Mouse (Mus musculus): ENCODE results near the gene Trrap.
"Not testable (repeated sequence)": the region's sequence is repeated elsewhere in the genome, so short reads cannot be mapped to it uniquely, and the experiment has no call there.

The Trrap gene

DNA sequence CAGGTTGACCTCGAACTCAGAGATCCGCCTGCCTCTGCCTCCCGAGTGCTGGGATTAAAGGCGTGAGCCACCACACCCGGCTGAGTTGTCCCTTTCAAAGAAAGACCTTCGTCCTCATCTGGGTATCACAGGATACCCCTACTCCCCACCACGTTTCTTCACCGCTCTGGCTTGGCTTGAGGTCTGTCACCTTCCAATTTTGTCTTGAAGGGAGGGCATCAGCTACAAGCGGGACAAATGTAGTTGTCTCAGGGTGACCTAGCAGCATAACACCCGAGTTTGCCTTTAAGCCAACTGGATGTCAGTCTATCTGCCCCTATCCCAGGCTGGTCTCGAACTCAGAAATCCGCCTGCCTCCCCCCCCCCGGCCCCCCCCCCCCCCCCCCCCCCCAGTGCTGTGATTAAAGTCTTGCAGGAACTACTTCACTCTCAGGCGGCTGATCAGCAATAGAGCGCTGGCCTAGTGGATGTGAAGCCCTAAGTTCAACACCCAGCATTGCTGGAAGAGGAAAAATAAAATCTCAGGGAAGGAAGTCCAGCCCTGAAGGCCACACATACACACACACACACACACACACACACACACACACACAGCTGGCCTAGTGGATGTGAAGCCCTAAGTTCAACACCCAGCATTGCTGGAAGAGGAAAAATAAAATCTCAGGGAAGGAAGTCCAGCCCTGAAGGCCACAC is at the start of gene Trrap:
Gene Trrap, plus strand, starts transcription at position 627 of the 693 bp plus-strand sequence.
- not testable (repeated sequence) for DNase-seq

DNA sequence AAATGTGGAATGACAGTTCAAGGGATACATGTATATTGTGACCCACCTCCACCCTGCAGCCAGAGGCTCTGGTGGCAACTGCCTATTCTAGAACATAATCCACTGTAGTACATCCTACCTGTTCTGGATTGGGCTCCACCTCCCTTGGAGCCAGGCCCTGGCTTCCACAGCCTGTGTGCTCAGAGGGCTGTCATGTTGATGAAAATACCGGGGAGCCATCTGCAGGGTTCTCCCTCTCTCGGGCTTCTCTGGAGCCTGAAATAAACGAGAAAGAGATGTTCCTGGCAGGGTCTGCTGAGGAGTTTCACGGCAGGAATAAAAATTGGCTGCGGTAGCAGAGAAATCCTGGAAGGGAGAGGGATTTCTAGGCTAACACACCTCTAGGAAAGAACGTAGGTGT is 47.8 kb upstream of the Trrap start:
- DNase-seq = no peak

DNA sequence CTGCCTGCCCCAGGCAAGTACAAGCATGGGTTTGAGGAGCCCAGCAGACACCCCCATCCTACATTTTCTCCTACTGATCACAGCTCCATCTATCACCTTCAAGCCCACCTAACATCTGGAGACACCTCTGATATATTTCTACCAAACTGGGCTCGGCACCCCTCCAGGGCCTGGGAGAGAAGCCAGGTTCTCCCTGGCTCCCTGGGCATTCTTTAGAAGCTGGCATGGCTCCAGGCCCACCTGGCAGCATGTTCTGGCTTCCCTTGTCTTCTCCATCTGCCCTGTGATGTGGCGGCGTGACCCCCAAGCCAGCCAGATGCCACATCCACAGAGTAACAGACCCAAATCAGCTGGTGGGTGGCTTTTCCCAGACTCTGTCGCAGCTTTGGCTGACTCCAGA is 47.3 kb upstream of the Trrap start:
- DNase-seq = no peak

DNA sequence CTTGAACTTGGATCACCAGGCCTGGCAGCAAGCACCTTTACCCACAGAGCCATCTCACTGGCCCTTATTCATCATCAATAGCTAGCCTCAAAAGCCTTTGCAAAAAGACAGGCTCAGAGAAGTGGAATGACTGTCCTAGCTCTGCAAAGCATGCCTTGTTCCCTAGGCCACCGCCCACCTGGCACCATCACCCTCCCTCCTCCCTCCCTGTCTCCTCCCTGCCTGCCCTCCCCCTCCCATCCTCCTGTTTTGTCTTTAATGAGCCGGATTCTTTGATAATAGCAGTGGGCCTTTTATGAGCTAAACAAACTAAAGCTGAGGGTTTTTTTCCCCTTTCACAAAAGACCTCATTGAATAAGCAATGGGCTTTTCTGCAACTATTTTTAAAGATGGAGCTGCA is 42.6 kb upstream of the Trrap start:
- DNase-seq = no peak

DNA sequence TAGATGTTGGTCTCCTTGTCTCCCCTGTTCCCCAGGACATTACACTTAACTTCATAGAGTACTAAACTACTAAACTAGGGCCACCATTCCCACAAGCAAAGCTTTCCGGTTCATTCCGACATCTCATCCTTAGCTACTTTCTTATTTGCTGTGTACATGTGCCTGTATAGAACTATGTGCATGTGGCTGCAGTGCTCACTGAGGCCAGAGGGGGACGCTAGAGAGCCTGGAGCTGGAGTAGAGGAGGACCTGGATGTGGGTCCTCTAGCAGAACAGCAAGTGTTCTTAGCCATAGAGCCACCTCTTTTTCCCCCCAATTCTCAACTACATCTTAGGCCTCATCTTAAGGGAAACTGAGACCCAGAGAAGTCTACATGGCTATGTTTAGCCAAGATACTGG is 42.0 kb upstream of the Trrap start:
- no peak for DNase-seq

DNA sequence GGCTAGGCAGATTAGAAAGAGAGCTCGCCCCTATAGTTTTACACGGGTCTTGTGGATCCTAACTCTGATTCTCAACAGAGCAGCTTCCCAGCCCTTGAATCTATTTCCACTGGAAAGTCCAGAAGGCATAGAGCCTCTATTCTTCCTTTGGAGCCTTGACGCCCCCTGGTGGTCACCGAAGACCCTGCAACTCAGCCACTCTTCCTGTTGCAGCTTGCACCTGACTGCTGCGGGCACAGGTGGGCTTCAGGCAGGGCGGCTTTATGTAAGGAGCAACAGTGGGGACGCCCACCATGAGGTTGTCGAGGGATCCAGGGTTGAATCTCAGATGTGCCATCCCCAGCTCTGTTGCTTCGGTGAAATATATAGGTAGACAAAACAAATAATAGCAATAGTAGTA is 40.4 kb upstream of the Trrap start:
- peak; percentile 75 for DNase-seq

DNA sequence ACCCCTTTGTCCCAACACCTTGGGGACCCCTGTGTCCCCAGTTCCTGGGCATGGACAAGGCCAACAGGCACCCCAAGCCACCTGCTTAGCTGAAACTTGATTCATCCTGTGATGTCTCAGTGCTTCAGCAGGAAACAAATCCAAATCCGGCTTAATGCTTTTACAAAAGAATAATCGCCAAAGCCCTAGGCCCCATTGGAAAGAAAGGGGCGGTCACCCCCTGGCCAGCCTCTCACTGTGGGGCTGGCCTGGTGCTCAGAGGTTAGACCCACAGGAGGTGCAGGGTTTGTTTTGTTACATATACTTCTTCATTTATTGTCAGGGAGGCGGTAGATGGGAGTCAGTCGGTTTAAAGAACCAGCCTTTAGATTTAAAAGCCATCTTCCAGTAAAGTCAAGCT is 39.3 kb upstream of the Trrap start:
- no peak for DNase-seq

DNA sequence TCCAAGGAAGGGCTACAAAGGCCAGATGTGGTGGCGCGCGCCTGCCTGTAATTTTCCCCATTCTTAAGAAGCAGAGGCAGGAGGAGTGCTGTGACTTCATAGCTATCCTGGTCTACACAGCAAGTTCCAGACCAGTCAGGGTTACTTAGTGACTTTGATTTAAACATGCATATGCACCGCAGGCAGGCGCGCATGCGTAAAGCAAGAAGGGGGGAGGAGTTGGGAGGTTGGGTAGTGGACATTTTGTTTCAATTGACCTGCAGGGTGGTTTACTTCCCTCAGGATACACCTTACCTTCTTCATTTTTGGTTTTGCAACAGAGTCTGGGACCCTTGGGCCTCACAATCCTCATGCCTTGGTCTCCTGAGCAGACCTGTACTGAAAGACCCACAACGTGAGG is 38.3 kb upstream of the Trrap start:
- no peak for DNase-seq

DNA sequence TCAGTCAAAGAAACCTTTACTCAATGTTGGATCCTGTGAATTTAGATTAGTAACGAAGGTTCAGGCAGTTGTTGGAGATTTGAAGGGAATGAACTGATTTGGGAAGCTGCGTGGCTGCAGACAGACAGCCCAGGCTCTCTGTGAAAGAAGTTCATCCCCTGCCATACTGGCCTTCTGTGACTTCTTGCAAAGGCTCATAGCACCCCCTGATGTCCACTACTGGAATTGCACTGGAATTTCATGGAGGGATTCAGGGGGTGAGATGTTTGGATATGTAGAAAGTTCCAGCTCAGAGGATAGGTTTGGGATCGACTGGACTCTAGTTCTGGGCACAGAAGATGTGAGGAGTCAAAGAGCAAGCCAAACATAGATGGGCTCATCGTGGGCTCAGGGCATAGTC is 33.6 kb upstream of the Trrap start:
- peak; percentile 62 for DNase-seq

DNA sequence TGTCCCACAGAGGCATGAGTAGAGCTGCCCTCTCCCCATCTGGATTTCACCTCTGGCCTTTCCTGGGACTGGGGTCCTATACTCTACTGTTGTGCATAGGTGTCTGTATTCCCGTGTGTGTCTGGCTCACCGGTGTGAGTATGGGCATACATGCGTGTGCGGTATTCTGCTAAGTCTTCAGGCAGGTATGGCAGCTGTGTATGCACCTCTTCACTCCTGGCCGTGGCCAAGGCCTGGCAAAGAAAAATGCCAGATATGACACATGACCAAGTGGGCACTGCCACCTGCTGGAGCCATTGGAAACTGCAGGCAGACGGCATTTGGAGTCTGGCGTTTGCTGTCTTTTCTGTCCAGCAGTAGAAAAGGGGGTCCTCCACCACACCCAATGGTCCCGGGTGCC is 32.6 kb upstream of the Trrap start:
- DNase-seq = peak; percentile 72

DNA sequence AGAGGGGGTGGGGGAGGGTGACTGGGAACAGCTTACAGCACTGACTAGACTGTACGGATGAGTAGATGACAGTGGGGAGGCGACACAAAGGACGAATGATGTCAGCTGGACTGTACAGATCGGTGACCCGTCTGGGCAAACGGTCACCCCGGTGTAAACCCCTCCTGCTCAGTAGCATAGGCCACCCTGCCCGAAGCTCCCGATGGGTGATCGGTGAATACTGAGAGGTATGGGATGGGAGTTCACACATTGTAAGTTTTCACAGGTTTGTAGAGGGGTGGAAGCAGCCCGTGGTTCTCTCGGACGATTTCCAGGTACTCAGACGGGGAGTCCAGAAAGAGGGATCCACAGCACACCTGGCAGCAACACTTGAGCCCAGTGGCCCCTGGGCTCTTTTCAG is 30.4 kb upstream of the Trrap start:
- DNase-seq = no peak

DNA sequence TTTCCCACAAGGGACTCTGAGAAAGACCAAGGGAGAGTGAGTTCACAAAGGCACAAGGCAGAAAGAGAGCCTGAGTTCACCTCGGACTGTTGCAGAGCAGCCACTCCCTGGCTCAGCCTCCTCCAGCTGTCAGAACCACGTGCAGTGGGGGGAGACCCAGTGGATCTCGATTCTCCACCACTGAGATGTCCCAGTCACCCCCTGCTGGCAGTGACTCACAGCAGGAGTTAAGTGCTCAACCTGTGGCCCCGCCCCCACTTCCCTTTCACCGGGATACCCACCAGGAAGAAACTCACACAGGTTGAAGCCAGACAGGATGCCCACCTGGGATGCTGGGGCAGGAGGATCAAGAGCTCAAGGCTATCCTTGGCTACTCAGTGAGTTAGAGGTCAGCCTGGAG is 15.1 kb upstream of the Trrap start:
- DNase-seq = peak; percentile 8

DNA sequence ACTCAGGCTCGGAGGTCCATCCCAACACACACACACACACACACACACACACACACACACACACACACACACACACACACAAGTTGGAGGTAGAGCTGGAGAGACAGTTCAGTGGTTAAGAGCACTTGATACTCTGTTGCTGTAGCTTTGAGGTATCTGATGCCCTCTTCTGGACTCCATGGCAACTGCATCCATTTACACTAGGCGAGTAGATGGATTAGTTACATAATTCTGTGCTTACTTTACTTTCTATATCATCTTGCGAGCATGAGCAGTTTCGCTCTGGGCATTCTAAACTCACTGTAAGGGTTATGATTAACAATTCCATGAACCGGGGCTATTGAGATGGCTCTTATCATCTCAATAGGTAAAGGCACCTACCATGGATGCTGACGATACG is 14.5 kb upstream of the Trrap start:
- peak; percentile 57 for DNase-seq

DNA sequence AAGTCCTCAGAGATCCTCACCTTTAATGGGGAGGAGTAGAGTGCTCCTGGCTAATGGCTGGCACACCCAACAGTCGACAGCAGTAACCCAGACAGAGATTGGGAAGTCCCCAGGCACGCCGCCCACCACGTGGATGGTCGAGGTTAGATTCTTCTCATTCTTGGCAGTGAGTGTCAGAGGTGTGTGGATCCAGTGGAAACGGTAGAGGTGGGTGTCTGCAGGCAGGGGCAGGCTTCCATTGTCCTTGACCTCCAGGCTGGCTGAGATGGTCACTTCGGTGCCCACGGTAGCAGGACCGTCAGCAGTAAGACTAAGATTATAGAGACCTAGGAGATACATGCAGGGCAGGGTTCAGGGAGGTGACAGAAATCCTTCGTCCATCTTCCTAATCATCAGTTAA is 12.3 kb upstream of the Trrap start:
- DNase-seq = no peak

DNA sequence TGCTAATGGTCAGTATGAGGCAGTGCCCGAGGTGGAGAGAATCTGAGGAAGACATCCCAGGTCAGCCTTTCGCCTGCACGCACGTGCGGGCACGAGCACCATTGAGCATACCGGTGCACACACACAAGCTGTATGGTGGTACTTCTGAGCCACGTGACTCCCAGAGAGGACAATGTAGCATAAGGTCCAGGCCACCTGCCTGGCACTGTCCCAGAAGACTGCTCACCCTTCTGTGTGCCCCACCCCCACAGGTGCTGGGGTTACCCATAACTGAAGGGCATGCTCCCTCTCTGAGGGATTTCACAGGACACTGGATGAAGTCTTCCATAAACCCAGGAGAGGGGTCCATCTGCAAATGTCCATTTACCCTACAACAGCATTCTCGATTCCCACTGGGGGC is 10.1 kb upstream of the Trrap start:
- no peak for DNase-seq

DNA sequence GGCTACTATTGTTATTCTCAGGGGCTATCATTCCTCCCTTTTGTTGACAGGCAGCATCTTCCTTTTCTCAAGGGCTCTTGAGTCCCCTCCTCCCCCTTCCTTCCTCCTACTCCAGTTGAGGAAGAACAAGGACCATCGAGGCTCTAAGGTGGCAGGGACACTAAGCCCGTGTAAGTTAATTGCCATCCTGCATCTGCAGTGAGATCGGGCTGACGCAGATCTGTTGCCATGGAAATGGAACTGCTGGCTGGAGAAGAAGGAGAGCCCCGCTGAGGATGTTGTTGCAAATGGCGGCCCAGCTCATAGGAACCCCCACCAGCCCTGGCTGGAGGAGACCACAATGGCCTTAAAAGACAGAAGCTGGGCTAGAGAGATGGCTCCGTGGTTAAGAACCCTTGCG is 9.1 kb upstream of the Trrap start:
- no peak for DNase-seq

DNA sequence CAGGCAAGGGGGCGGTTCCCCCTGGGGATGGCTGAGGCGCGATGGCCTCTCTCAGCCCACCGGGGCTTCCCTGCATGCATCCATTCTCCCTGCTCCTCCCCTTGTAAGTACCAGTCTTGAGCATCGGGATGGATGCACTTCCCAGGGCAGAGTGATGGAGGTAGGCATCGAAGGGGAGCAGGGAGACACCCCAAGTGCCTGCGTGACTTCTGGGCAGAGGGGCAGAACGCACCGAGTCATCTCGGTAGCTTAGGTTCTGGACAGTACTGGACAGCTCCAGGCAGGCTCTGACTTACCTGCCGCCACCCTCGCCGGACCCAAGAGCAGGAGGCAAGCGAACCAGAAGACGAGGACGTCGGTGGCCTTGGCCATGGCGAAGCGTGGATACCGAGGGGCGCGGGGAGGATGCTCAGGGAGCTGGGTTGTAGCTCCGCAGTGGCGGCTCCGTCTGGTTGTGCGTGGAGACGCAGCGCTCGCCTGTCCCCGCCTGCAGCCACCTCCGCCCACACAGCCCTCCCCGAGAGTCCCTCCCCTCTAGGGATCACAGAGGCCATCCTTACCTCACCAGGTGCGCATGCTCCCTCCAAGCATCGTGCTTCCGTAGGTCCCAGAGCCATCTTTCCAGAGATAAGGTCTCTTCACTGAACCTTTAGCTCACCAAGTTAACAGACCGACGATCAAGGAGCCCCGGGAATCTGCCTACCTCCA is 6.2 kb upstream of the Trrap start, which contains the start of gene Tmem130:
Gene Tmem130, minus strand, starts transcription at position 658 of the 708 bp plus-strand sequence.
- DNase-seq = no peak

DNA sequence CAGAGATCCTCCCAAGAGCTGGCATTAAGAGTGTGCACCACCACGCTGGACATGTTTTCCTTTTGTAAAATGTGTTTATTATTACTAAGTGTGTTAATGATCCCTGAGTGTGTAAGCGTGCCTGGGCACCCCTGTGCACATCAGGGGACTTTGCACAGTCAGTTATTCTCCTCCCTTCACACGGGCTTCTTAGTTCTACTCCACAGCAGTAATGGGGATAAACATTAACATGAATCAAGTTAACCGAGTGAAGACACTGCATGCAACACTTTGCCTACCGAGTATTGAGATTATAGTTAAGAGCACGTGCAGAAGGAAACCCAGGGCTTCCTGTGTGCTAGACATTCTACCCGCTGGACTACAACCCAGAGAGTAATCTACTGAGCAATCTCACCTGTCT is 1.5 kb upstream of the Trrap start:
- no peak for DNase-seq

DNA sequence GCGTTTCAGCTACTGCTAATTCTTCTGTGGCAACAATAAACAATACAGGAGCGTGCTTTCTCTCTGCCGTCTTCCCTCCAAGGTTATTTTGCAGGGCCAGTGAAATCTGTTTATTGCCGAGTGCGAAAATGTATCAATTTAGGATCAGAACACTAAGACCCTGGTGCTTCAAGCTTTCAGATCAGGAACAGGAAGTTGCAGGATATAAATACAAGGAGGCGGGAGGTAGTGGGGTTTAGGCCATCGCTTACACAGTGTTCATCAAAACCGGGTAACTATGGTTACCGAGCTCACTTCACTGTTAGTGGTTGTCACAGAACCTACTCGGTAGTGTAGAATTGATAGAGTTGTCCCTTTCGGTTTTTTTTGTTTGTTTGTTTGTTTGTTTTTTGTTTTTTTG is 886 bp upstream of the Trrap start:
- no peak for DNase-seq

DNA sequence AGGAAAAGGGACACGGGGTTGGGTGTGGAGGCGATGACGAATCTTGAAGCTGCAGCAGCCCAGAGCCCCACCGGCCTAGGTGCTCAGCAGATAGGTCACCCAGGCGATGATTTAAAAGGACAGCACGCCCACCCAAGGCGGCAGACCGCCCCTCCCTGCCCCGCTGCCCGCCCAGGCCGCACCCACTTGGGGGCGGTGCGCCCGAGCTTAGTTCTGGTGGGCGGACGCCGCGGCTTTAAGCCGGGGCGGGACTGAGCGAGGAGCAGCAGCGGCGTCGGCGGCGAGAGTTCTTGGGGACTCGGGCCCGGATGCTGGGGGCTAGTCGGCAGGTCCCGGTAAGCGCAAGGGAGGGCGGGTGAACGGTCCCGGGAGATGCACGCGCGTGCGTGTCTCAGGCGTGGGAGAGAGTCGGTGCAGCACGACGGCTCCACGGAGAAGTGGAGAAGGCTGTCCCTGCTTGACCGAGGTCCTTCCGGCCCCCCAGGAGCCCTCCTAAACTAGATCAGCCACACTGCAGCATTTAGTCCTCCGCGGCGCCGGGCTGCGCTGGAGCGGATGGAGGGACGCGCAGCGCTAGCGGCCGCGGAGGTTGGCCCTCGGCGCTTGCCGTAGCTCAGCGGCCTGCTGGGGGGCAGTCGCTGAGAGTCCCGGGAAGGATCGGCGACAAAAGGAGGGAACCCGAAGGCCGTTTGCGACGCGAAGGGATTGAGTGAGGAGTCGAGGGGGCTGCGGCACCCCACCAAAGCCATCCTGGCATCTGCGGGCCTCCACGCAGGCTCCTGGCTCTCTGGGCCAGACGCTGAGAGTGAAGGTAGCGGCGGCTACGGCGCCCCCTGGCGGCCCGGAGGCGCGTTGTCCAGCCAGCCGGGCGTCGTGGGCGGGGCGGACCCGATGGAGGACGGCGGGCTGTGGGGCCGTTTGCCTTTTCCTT is 644 bp downstream of the Trrap start:
- peak; percentile 89 for DNase-seq

DNA sequence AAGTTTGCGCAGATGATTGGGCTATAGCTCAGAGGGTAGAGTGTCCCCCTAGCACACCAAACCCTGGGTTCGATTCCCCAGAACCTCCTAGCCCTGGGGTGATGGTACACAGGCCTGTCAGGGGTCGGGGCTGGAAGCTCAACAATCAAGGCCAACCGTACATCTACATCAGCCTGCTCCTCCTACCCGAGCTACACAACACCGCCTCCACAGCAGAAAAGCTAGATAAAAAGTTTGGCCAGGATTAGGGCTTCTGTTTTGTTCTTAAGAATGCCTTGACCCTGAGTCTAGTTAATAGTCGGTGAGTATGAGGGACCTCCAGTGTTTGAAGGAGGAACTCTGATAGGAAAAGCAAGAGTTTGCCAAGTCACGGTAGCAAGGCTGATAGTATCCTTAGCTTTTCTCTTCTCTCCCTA is 1.5 kb downstream of the Trrap start:
- no peak for DNase-seq

DNA sequence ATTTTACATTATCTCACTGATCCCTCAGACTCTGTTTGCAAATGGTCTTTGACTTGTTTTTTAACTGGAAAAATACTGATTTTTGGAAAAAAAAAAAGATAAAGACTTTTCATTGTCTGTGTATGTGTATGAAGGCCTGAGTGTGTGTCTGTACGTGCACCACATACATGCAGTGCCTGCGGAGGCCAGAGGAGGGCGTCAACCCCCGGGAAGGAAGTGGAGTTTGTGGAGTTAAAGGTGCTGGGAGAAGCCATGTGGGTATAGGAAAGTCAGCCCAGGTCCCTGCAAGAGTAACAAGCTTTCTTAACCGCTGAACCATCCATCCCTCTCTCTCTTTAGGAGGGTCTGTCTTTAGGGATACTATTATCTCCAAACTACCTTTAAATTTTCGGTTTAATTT is 5.7 kb downstream of the Trrap start:
- no peak for DNase-seq

DNA sequence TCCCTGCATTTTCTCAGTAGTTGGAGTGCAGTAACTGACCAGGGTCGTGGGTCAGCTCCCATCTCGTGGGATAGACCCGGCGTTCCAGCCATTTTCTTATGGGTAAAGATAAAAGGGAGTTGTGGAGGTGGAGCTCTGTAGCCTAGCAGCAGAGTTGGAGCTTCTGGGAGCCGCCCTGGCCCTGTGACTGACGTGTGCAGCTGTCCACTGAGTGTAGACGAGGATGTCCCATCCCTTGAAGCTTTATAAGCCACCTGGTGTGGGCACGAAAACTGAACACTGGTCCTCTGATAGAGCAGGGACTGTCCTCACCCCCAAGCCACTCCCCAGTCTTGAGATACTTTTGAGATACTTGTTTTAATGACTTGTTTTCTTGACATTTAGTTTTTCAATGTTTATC is 13.1 kb downstream of the Trrap start:
- no peak for DNase-seq

DNA sequence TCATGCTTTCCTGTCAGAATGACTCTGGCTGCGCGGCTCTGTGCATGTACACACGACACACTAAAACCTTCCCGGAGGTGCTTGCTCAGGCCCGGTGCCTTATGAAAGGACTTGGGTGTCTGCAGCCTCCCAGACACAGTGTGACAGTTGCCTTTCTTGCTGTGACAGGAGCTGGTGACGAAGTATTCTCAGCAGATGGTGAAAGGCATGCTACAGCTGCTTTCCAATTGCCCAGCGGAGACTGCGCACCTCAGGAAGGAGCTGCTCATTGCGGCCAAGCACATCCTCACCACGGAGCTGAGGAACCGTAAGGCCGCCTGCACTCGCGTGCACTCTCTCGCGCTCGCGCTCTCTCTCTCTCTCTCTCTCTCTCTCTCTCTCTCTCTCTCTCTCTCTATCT is 18.9 kb downstream of the Trrap start:
- no peak for DNase-seq
